15 mouse cellular contexts compared by ENCODE assay signal in the genomic region with DNA sequence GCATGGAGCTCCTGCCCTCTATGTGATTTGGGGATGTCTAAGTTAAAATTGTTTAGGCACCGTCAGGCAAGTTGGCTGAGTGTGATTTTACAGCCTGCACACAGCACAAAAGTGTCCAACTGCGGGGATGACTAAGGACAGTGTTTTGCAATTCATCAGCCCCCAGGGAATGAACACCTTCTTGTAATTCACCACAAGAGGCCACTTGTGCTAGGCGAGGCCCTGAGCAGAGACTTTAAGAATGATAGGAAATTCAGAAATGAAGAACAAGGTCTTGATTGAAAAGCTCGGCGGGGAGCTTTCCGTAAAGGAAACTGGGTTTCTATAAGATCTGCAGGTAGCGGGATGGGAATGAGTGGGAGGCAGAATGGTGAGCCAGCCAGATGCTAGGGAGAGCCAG.
"Had no signal": no experiment of that assay in that cellular context is flagged by ENCODE, and none has a peak within 500 bp of the region (broad histone marks: within the 10 kb centered on the region; RNA-seq: fewer than 3 reads in every experiment).

No protein-coding gene starts in this region.

- H3K4me1 ChIP-seq: limb, embryonic 15.5 days; liver, embryonic 12.5 days; midbrain, embryonic 10.5 days; midbrain, embryonic 15.5 days had no signal

- H3K27me3 ChIP-seq: limb, embryonic 15.5 days; liver, embryonic 12.5 days; midbrain, embryonic 15.5 days; neural tube, embryonic 13.5 days had no signal

- H3K4me2 ChIP-seq: limb, embryonic 15.5 days; liver, embryonic 12.5 days; lung, embryonic 14.5 days; midbrain, embryonic 15.5 days; neural tube, embryonic 13.5 days had no signal

- H3K27ac ChIP-seq: kidney, postnatal 0 days; limb, embryonic 15.5 days; liver, embryonic 12.5 days; midbrain, embryonic 10.5 days; midbrain, embryonic 15.5 days; neural tube, embryonic 13.5 days had no signal

- DNase-seq: kidney, adult 11 months; kidney, adult 9 months; kidney, postnatal 36 days; lung, embryonic 14.5 days; lung, postnatal 10 days; lung, postnatal 4 days; retina, postnatal 1 day; right cerebral cortex, postnatal 25 days; thymus, postnatal 14 days had no signal

- H3K4me3 ChIP-seq: limb, embryonic 15.5 days; liver, embryonic 12.5 days; midbrain, embryonic 10.5 days; midbrain, embryonic 15.5 days; neural tube, embryonic 13.5 days had no signal

- H3K9ac ChIP-seq: limb, embryonic 15.5 days; liver, embryonic 12.5 days; lung, embryonic 14.5 days; midbrain, embryonic 15.5 days; neural tube, embryonic 13.5 days had no signal

- ATAC-seq: liver, embryonic 12.5 days; midbrain, embryonic 15.5 days had no signal

- H3K36me3 ChIP-seq: limb, embryonic 15.5 days; liver, embryonic 12.5 days; midbrain, embryonic 10.5 days; midbrain, embryonic 15.5 days; neural tube, embryonic 13.5 days had no signal

- H3K9me3 ChIP-seq: limb, embryonic 15.5 days; liver, embryonic 12.5 days; midbrain, embryonic 10.5 days; midbrain, embryonic 15.5 days; neural tube, embryonic 13.5 days had no signal
